Mouse (Mus musculus) liver, postnatal 0 days (tissue): ENCODE results near the gene Dctn2. TPM values are rescaled to one million over a fixed set of nuclear protein-coding genes. Genes with fewer than 3 reads are reported as not detected.

ENCODE experiments used
- ATAC-seq: fragments of 200-750 bp; cut with Nextera tagmentation; 2 replicates; pipeline ENCODE4 v1.8.0; 2017; ENCODE audit warnings: mild to moderate bottlenecking, moderate library complexity
- DNase-seq: peaks from one replicate; pipeline ENCODE4 v3.0.0-alpha.2; 2016
- H3K27ac ChIP-seq: fragments of 300-500 bp; sonication (generic); 2 replicates; pipeline ENCODE4 v1.5.1; 2014; ENCODE audit warnings: antibody characterized with exemption, moderate library complexity, mild to moderate bottlenecking, low read depth
- H3K27me3 ChIP-seq: fragments of 300-500 bp; sonication (generic); 2 replicates; pipeline ENCODE4 v1.6.1; 2014; ENCODE audit warnings: low read length, control low read depth, mixed read lengths; ENCODE audit not compliant: insufficient read depth
- H3K36me3 ChIP-seq: fragments of 300-500 bp; sonication (generic); replicated peaks from 2 replicates; pipeline ENCODE4 v1.6.1; 2014; ENCODE audit warnings: mild to moderate bottlenecking, control low read depth, low read length, moderate library complexity, mixed read lengths; ENCODE audit not compliant: insufficient read depth
- H3K4me1 ChIP-seq: fragments of 300-500 bp; sonication (generic); 2 replicates; pipeline ENCODE4 v1.6.1; 2014; ENCODE audit warnings: antibody characterized with exemption, mild to moderate bottlenecking, control low read depth; ENCODE audit not compliant: insufficient read depth
- H3K4me2 ChIP-seq: fragments of 300-500 bp; sonication (generic); 2 replicates; pipeline ENCODE4 v1.6.1; 2014; ENCODE audit warnings: low read depth, mild to moderate bottlenecking, low read length, moderate library complexity, mixed read lengths
- H3K4me3 ChIP-seq: fragments of 300-500 bp; sonication (generic); 2 replicates; pipeline ENCODE4 v1.5.1; 2014; ENCODE audit warnings: low read depth, low read length
- H3K9ac ChIP-seq: fragments of 300-500 bp; sonication (generic); replicated peaks from 2 replicates; pipeline ENCODE4 v1.6.1; 2014; ENCODE audit warnings: mild to moderate bottlenecking, moderate library complexity
- H3K9me3 ChIP-seq: fragments of 300-500 bp; sonication (generic); 2 replicates; pipeline ENCODE4 v1.6.1; 2016; ENCODE audit warnings: mild to moderate bottlenecking, control low read depth, low read length, mixed read lengths
- CTCF ChIP-seq: sonication (generic); IDR thresholded peaks from 2 replicates; pipeline ENCODE4 v1.5.1; 2016; ENCODE audit warnings: antibody characterized with exemption, low read depth
- EP300 ChIP-seq: IDR thresholded peaks from 2 replicates; pipeline ENCODE4 v1.6.1; 2016; ENCODE audit warnings: antibody characterized with exemption, low read depth, mild to moderate bottlenecking
- WGBS: fragments of 180-500 bp; shearing (Covaris S2); extraction: QIAGEN DNeasy Blood & Tissue Kit; methylation state at CpG from one replicate; pipeline ENCODE4 v1.1.7; 2014; ENCODE audit not compliant: insufficient replicate concordance; 5-methylcytosine and 5-hydroxymethylcytosine counted together
- polyA plus RNA-seq: library from polyadenylated mRNA; unstranded; fragments of >200 nt; fragmentation: Nextera tagmentation; extraction: Ambion mirVana; gene quantifications from 2 replicates; pipeline ENCODE4 v1.2.1, GENCODE M21; 2015

Dctn2 gene
- polyA plus RNA-seq, 1 experiment from 2014 or later: 65.3 TPM

DNA sequence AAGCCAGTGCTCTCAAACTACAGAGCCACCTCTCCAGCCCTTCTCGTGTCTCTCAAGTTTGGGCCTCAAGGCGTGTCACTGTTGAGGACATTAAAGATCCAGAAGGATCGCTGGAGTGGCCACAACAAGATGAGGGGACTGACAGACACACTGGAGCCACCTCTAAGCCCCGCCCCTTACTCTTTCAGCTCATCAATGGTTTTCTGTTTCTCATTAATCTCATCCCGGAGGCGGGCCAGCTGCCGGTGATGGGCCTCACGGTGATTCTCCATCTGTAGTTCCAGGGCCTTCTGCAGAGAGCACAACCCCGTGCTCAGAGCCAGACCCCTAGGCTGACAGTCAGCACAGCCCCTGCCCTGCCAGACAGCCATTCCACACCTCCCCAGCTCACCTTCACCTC is 29.6 kb upstream of the Dctn2 start:
- no peak for DNase-seq
- 63% methylated on average over 9 of the region's 9 CpGs for WGBS
- H3K9ac ChIP-seq: no peak overlapping the region
- no peaks in the 10 kb centered on the region for H3K9me3 ChIP-seq
- H3K4me3 ChIP-seq: no peak overlapping the region
- TF ChIP-seq EP300 (no peak), CTCF (no peak)
- no peaks in the 10 kb centered on the region for H3K36me3 ChIP-seq
- no peak overlapping the region for H3K4me2 ChIP-seq
- peaks cover 19% of the 10 kb centered on the region for H3K27me3 ChIP-seq
- no peak overlapping the region for H3K27ac ChIP-seq
- H3K4me1 ChIP-seq: no peaks in the 10 kb centered on the region
- no peak for ATAC-seq

DNA sequence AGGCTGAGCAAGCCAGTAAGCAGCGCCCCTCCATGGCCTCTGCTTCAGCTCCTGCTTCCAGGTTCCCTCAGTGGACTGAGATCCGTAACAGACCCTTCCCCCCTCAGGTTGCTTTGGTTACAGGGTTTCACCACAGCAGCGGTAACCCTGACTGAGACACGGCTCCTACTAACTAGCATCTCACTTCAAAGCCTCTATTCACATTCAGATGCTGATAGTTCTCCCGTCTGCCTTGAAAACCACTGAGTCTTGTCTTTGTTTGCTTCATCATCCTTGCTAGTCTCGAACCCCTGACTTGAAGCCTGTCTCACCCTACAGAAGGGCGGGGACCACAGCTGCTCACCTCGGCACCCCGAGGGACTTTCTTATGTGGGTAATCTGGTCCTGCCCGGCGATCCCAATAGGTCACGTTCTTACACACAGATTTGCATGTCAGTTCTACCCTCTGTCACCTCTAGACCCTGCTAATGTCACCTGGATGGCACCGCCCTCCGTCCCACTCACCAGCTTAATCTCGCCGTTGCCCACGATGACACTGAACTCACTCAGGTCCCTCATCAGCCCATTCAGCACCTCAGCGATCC is 27.8 kb upstream of the Dctn2 start:
- H3K27me3 ChIP-seq: peaks cover 19% of the 10 kb centered on the region
- WGBS: 61% methylated on average over 18 of the region's 18 CpGs

DNA sequence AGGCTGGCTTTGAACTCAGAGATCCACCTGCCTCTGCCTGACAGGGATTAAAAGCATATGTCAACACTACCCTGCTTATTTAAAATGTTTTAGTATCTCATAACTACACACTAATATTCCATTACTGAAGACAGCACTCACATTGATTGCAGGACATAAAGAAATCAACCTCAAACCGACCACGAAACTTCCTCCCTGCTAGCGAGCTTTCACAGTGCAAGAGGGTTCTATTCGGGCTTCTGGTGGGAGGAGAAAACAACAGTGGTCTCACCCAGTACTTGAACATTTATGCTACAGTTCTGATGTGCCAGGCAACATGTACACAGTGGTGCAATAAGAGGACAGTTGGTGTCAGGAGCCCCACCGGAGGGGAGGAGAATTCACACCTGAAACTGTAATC is 15.4 kb upstream of the Dctn2 start:
- no peak overlapping the region for H3K4me2 ChIP-seq
- no peaks in the 10 kb centered on the region for H3K9me3 ChIP-seq
- no peaks in the 10 kb centered on the region for H3K36me3 ChIP-seq
- 45% methylated on average over 5 of the region's 5 CpGs for WGBS
- no peak overlapping the region for H3K4me3 ChIP-seq
- DNase-seq (no peak), ATAC-seq (no peak)
- H3K9ac ChIP-seq: no peak overlapping the region
- TF ChIP-seq EP300 (no peak), CTCF (no peak)
- H3K4me1 ChIP-seq: no peaks in the 10 kb centered on the region
- no peak overlapping the region for H3K27ac ChIP-seq
- H3K27me3 ChIP-seq: no peaks in the 10 kb centered on the region; the same call in 1 of the 2 replicates

More for the DNA sequence above, 27.8 kb upstream of the Dctn2 start:
- Histone ChIP-seq H3K36me3 (no peaks in the 10 kb centered on the region), H3K9ac (no peak overlapping the region), H3K27ac (no peak overlapping the region), H3K9me3 (no peaks in the 10 kb centered on the region), H3K4me1 (no peaks in the 10 kb centered on the region), H3K4me2 (no peak overlapping the region), H3K4me3 (no peak overlapping the region)
- DNase-seq (no peak), ATAC-seq (no peak)
- TF ChIP-seq CTCF: no peak
- no peak for TF ChIP-seq EP300

DNA sequence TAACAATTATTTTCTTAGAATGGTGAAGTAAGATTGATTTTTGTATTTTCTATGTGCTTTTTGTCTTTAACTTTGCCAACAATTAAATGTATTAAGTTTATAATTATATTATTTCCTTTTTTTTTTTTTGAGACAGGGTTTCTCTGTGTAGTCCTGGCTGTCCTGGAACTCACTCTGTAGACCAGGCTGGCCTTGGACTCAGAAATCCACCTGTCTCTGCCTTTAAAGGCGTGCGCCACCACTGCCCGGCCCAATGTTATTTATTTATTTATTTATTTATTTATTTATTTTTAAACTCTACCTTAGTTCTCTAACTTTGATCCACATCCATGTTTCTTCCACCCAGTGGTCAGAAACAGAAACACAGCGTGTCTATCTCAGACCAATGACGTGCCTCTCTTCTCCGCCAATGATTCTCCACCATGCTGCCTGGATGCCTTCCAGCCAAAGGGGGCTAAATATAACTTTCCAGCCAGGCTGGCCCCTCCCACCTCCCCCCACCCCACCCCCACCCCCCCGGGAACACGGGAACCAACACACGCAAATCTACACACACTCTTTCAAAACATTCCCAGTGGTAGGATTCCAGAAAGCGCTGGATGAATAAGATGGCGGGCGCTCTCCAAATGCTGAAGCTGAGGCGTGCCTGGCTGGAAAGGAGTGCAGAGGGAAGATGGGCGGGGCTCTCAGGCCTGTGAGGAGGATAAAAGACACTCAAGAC is 10.4 kb upstream of the Dctn2 start:
- Histone ChIP-seq H3K36me3 (no peaks in the 10 kb centered on the region), H3K4me2 (no peak overlapping the region), H3K9me3 (no peaks in the 10 kb centered on the region), H3K27me3 (no peaks in the 10 kb centered on the region; the same call in 1 of the 2 replicates), H3K9ac (no peak overlapping the region), H3K27ac (no peak overlapping the region), H3K4me1 (no peaks in the 10 kb centered on the region), H3K4me3 (no peak overlapping the region)
- DNase-seq (peak; percentile 59), ATAC-seq (peak; percentile 25; the same call in 1 of the 2 replicates)
- TF ChIP-seq EP300: no peak
- 0 out of 2 replicates have a peak, but pooled peaks have one; percentile 15 for TF ChIP-seq CTCF
- 25% methylated on average over 14 of the region's 14 CpGs for WGBS

DNA sequence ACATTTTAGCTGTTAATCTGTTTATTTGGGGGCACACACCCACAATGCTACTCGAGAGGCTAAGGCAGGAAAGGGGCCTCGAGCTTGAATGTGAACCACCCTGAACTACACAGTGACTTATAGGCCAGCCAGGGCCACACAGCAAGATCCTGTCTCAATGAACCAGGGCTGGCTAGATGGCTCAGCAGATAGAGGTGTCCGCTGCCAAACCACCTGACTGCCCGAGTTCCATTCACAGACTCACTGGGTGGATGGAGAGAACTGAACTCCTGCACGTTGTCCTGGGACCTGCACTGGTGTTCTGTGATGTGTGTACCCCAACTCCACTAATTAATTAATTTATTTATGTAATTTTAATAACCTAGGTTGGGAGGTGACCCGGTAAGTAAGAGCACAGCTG is 8.4 kb upstream of the Dctn2 start:
- no peak overlapping the region for H3K4me3 ChIP-seq
- peaks cover 17% of the 10 kb centered on the region for H3K27me3 ChIP-seq
- no peak for DNase-seq
- WGBS: 64% methylated on average over 6 of the region's 6 CpGs
- H3K4me1 ChIP-seq: peaks cover 4% of the 10 kb centered on the region
- no peak for ATAC-seq
- no peak overlapping the region for H3K9ac ChIP-seq
- H3K36me3 ChIP-seq: no peaks in the 10 kb centered on the region
- TF ChIP-seq CTCF (no peak), EP300 (no peak)
- no peaks in the 10 kb centered on the region for H3K9me3 ChIP-seq
- H3K27ac ChIP-seq: no peak overlapping the region
- no peak overlapping the region for H3K4me2 ChIP-seq

GRCm38 (mm10) chr10:127258489-127258888 is 7.7 kb upstream of the Dctn2 start:
- Histone ChIP-seq H3K9me3 (no peaks in the 10 kb centered on the region), H3K4me2 (no peak overlapping the region), H3K4me1 (peaks cover 9% of the 10 kb centered on the region), H3K36me3 (no peaks in the 10 kb centered on the region), H3K4me3 (no peak overlapping the region), H3K27me3 (peaks cover 23% of the 10 kb centered on the region), H3K9ac (no peak overlapping the region), H3K27ac (no peak overlapping the region)
- DNase-seq (no peak), ATAC-seq (no peak)
- TF ChIP-seq EP300: no peak
- no peak for TF ChIP-seq CTCF
- 58% methylated on average over 8 of the region's 8 CpGs for WGBS
